7 mouse cellular contexts compared by ENCODE assay signal in the genomic region with DNA sequence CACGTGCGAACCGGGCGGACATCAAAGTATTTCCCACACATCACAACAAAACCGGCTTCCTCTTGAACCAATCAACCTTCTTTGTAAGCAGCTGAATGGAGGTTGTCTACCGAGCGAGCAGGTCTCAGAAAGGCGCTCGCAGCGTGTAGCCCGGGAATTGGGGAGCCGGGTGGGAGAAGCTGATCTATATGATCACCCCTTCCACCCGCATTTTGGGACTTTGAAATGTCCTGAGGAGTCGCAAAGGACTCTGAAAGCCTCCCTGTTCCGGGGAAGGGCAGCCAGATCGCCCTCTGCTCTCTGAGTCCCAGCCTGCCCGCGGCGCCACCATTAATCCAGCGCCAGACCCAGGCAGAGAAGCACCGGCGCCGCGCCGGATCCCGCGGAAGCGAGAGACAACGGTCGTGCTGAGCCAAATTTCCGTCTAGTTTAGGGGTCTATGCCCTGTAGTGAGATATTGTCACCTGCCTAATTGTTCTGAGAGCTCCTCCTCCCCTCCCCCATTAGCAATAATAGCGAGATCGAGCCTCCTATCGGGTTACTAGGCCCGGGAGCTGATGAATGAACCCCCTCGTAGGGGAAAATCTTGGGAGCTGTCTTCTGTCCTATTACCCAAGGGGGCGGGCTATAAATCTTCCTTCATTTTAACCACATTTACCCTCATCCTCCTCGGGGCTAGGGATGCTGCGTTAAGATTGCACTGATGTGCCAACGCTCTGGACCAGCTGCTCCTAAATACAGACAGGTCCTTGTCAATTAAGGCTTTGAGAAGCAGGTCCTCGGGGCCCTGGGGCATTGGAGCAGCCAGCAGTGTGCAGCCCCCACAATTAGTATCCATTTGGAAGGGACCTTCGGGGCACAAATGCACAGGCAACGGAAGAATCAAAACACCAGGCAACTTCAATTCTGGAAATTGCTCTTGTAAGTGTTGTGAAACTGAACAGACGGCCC. TPM values are rescaled to one million over a fixed set of nuclear protein-coding genes. Genes with fewer than 3 reads are reported as not detected.
DNase-seq lines count a peak whose midpoint lies in the region; ATAC-seq lines count a peak whose summit lies in the region.

No protein-coding gene starts in this region.

- H3K9ac ChIP-seq in heart, embryonic 13.5 days, result peak overlapping the region; percentile 63
- H3K9ac ChIP-seq in limb, embryonic 12.5 days (replicated peaks), result no peak overlapping the region

- peaks cover 99% of the 10 kb centered on the region for H3K27me3 ChIP-seq in heart, embryonic 13.5 days (replicated peaks)
- H3K27me3 ChIP-seq in limb, embryonic 12.5 days, result peaks cover 94% of the 10 kb centered on the region

- H3K27ac ChIP-seq in heart, embryonic 13.5 days (replicated peaks), result no peak overlapping the region
- H3K27ac ChIP-seq in limb, embryonic 12.5 days, result no peak overlapping the region

- WGBS in heart, embryonic 13.5 days, result 1% methylated on average over 44 of the region's 44 CpGs
- WGBS in limb, embryonic 12.5 days, result under 1% methylated on average over 44 of the region's 44 CpGs

- peak; percentile 54 for DNase-seq in ES-CJ7 (ENCODE audit: low read depth, low spot score)
- peak; percentile 10 for DNase-seq in adrenal gland, adult 8-10 months
- DNase-seq in urinary bladder, adult 2 months (ENCODE audit: low spot score), result no peak
- DNase-seq in thymus, postnatal 0 days (ENCODE audit: low spot score), result no peak
- no peak for DNase-seq in thymus, postnatal 25 days

- H3K36me3 ChIP-seq in heart, embryonic 13.5 days, result no peaks in the 10 kb centered on the region
- H3K36me3 ChIP-seq in limb, embryonic 12.5 days, result no peaks in the 10 kb centered on the region

- peak overlapping the region; percentile 49 for H3K4me3 ChIP-seq in heart, embryonic 13.5 days
- H3K4me3 ChIP-seq in limb, embryonic 12.5 days (replicated peaks), result peak overlapping the region; percentile 33

- no peak for ATAC-seq in heart, embryonic 13.5 days (ENCODE audit: extremely low read depth, insufficient number of reproducible peaks, low FRiP score, low TSS enrichment)
- ATAC-seq in limb, embryonic 12.5 days (ENCODE audit: insufficient number of reproducible peaks, insufficient read depth, low FRiP score, low TSS enrichment, low read depth), result no peak

- H3K4me2 ChIP-seq in heart, embryonic 13.5 days, result peak overlapping the region; percentile 74
- peak overlapping the region; percentile 58 for H3K4me2 ChIP-seq in limb, embryonic 12.5 days

- H3K9me3 ChIP-seq in heart, embryonic 13.5 days, result peaks cover 10% of the 10 kb centered on the region
- H3K9me3 ChIP-seq in limb, embryonic 12.5 days, result peaks cover 10% of the 10 kb centered on the region; the same call in 1 of the 2 replicates

- H3K4me1 ChIP-seq in heart, embryonic 13.5 days, result peaks cover 9% of the 10 kb centered on the region
- H3K4me1 ChIP-seq in limb, embryonic 12.5 days (replicated peaks), result peaks cover 18% of the 10 kb centered on the region; the same call in 1 of the 2 replicates

RNA-seq across cellular contexts. Expression of gene Tmem33, which starts 37.6 kb away (rescaled TPM):
- total RNA-seq in adrenal gland, adult 8-10 months (2022), result 100 to 1,000 TPM in 2 of 4 experiments, 10 to 100 TPM in 2; 90.4 to 172 (median 116) TPM
- 48.5 and 60.0 TPM in 2 replicates for polyA plus RNA-seq in heart, embryonic 13.5 days (2015; fragmentation: Nextera tagmentation; extraction: Ambion mirVana)
- 77.4 and 80.3 TPM in 2 replicates for polyA plus RNA-seq in limb, embryonic 12.5 days (2016; fragmentation: Nextera tagmentation; extraction: Ambion mirVana)
- polyA plus RNA-seq in urinary bladder, adult 2 months (2012; rRNA removed), result 51.8 and 69.0 TPM in 2 replicates
- polyA plus RNA-seq in thymus, postnatal 0 days (2015; fragmentation: Nextera tagmentation; extraction: Ambion mirVana), result 87.8 and 95.6 TPM in 2 replicates

Comparison
In these comparisons a context has a peak if more than half of its experiments do, and no peak if none do; other contexts are left out.
1. DNase-seq: peak in ES-CJ7 (single experiment) and adrenal gland, adult 8-10 months (single experiment); none in urinary bladder, adult 2 months (single experiment), thymus, postnatal 0 days (single experiment) and thymus, postnatal 25 days (single experiment).